Mouse (Mus musculus) midbrain, embryonic 16.5 days (tissue): ENCODE results near the gene Trp53rkb. TPM values are rescaled to one million over a fixed set of nuclear protein-coding genes. Genes with fewer than 3 reads are reported as not detected.
A peak's percentile ranks its signal among the peaks of the same experiment; 100 is the strongest.
"Not testable (repeated sequence)": the region's sequence is repeated elsewhere in the genome, so short reads cannot be mapped to it uniquely, and the experiment has no call there.

Source experiments
- ATAC-seq: fragments of 200-750 bp; cut with Nextera tagmentation; 2 replicates; pipeline ENCODE4 v1.8.0; 2017; ENCODE audit warnings: moderate TSS enrichment
- H3K27ac ChIP-seq: fragments of 300-500 bp; sonication (generic); 2 replicates; pipeline ENCODE4 v1.5.1; 2014; ENCODE audit warnings: mild to moderate bottlenecking, low read length, mixed read lengths
- H3K27me3 ChIP-seq: fragments of 300-500 bp; sonication (generic); 2 replicates; pipeline ENCODE4 v1.6.1; 2014; ENCODE audit warnings: low read depth, low read length, mixed read lengths; ENCODE audit not compliant: control insufficient read depth, insufficient read depth
- H3K36me3 ChIP-seq: fragments of 300-500 bp; sonication (generic); 2 replicates; pipeline ENCODE4 v1.6.1; 2014; ENCODE audit warnings: mild to moderate bottlenecking, low read length, moderate library complexity, mixed read lengths; ENCODE audit not compliant: control insufficient read depth, insufficient read depth
- H3K4me1 ChIP-seq: fragments of 300-500 bp; sonication (generic); 2 replicates; pipeline ENCODE4 v1.6.1; 2014; ENCODE audit warnings: mild to moderate bottlenecking, low read length, mixed read lengths; ENCODE audit not compliant: control insufficient read depth, insufficient read depth
- H3K4me2 ChIP-seq: fragments of 300-500 bp; sonication (generic); 2 replicates; pipeline ENCODE4 v1.6.1; 2014; ENCODE audit warnings: mild to moderate bottlenecking, low read length, mixed read lengths
- H3K4me3 ChIP-seq: fragments of 300-500 bp; sonication (generic); 2 replicates; pipeline ENCODE4 v1.5.1; 2014; ENCODE audit warnings: low read depth, mild to moderate bottlenecking, low read length, moderate library complexity, mixed read lengths
- H3K9ac ChIP-seq: fragments of 300-500 bp; sonication (generic); 2 replicates; pipeline ENCODE4 v1.6.1; 2014; ENCODE audit warnings: low read depth, low read length, mixed read lengths
- H3K9me3 ChIP-seq: fragments of 300-500 bp; sonication (generic); replicated peaks from 2 replicates; pipeline ENCODE4 v1.6.1; 2014; ENCODE audit warnings: mild to moderate bottlenecking, low read length, mixed read lengths; ENCODE audit not compliant: control insufficient read depth, poor library complexity, severe bottlenecking
- WGBS: fragments of 180-500 bp; shearing (Covaris S2); extraction: QIAGEN DNeasy Blood & Tissue Kit; methylation state at CpG from one replicate; pipeline ENCODE4 v1.1.7; 2014; 5-methylcytosine and 5-hydroxymethylcytosine counted together
- polyA plus RNA-seq: library from polyadenylated mRNA; unstranded; fragments of >200 nt; fragmentation: Nextera tagmentation; extraction: Ambion mirVana; gene quantifications from 2 replicates; pipeline ENCODE4 v1.2.1, GENCODE M21; 2015

Gene Trp53rkb
- 8.8 and 9.0 TPM in 2 replicates for polyA plus RNA-seq

DNA sequence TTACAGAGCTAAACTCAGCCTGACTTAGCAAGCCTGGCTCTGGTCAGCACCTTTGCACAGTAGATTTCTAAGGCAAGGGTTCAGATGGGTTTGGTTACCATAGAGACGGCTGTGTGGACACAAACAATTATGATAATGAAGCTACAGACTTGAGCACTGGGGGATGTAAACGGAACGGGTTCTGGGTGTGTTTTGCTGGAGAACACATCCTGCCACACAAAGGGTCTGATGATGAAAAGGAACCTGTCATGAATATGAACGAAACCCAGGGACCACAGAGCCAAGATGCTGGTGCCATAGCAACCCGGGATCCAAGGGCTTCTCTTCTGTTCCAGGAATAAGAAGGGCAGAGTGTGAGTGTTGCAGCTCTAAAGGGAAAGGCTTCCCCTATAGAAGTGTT lies at the start of gene Trp53rkb:
TSS of gene Trp53rkb (plus strand) at position 177 of the 400 bp plus-strand sequence.
- Histone ChIP-seq H3K27me3 (no peaks in the 10 kb centered on the region), H3K9me3 (no peaks in the 10 kb centered on the region), H3K36me3 (peaks cover under 1% of the 10 kb centered on the region; the same call in 1 of the 2 replicates), H3K27ac (peak within 1 kb of the TSS; percentile 63), H3K4me3 (peak within 1 kb of the TSS; percentile 83), H3K4me1 (peaks cover 14% of the 10 kb centered on the region), H3K4me2 (peak within 1 kb of the TSS; percentile 78), H3K9ac (peak within 1 kb of the TSS; percentile 82)
- ATAC-seq = peak; percentile 64
- WGBS = 15% methylated on average over 5 of the region's 5 CpGs

DNA sequence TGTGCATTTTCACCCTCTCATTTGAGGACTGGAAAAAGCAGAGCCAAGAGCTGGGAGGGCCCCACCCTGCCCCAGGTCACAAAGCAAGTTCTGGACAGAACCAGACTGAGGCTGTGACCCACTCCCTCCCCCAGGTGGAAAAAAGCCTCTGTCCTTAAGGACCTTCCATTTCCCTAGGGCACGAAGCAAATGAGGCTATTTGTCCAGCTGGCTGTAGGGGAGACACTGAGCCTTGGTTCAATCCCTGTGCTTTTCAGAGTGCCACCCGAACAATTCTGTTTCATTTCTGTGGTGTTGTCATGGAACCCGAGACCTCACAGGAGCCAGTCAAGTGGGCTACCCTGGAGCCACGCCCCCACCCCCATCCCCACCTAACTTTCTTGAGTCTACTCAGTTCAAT lies 48.8 kb upstream of the Trp53rkb start:
- Histone ChIP-seq H3K9ac (no peak overlapping the region), H3K4me3 (no peak overlapping the region), H3K9me3 (no peaks in the 10 kb centered on the region), H3K27ac (no peak overlapping the region), H3K27me3 (no peaks in the 10 kb centered on the region), H3K4me1 (no peaks in the 10 kb centered on the region), H3K4me2 (no peak overlapping the region), H3K36me3 (no peaks in the 10 kb centered on the region)
- WGBS = 33% methylated on average over 4 of the region's 4 CpGs
- ATAC-seq = no peak

DNA sequence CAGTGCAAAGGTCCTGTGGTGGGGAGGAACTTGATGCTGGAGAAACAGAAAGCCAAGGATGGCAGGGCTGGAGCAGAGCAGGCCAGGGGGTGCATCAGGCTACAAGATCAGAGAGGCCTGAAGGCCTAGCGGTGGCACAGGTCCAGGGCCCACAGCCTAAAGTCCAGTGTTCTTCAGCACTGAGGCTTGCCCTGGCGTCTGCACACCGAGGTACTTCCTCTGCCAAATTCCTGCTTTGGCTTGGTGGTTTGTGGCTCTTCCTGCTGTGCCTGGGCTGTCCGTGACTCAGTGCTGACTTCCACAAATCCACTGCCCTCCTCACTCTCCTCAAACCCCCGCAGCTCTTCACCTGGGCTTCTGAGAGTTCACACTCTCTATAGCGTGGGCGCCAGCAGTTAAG lies 47.9 kb upstream of the Trp53rkb start:
- 85% methylated on average over 7 of the region's 7 CpGs for WGBS
- no peaks in the 10 kb centered on the region for H3K36me3 ChIP-seq
- H3K4me2 ChIP-seq = no peak overlapping the region
- ATAC-seq = no peak
- H3K27me3 ChIP-seq = no peaks in the 10 kb centered on the region
- H3K9ac ChIP-seq = no peak overlapping the region
- no peak overlapping the region for H3K27ac ChIP-seq
- H3K4me1 ChIP-seq = no peaks in the 10 kb centered on the region
- no peaks in the 10 kb centered on the region for H3K9me3 ChIP-seq
- no peak overlapping the region for H3K4me3 ChIP-seq

DNA sequence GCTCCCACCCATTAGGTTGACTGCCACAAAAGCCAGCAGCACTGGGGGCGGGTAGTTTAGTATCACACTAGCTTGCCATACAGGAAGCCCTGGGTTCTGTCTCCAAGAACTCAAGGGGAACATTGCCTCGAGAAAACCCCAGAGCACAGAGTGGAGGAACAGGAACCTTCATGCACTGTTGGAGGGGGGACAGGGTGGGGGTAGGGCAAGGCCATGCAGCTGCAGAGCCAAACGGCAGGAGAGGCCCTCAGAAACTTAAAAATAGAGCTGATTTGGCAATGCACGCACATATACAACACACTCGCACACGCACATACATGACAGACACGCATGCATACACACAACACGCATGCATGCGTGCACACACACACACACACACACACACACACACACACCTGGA lies 46.5 kb upstream of the Trp53rkb start:
- 88% methylated on average over 9 of the region's 9 CpGs for WGBS

DNA sequence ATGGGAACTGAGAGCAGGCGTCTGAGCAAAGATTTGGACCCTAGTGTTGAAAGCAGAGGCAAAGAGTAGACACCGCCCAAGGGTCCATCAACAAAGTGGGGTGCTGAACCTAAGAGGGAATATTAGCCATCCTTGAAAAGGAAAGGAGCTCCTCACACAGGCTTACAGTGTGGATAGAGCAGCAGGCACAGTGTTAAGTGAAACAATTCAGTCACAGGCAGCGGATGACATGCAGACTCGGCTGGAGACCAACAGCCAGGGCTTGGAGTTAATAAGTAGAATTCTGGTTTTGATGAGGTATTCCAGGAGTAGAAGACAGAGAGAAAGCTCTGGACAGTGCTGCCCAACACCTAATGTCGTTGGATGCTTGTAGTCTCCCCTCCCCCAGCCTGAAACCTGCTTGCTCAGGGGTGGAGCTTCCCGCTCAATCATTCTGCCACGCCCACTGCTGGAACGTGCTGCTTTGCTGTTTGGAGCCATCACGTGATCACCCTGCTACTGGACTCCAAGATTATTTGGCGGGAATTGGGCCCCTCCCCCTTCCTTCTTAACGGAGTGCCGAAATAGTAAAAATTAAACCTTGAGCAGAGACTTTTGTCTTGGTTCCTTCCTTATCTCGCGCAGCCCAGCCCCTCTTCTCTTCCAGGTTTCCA lies 45.9 kb upstream of the Trp53rkb start:
- not testable (repeated sequence) for H3K9ac ChIP-seq, H3K4me1 ChIP-seq
- WGBS = 58% methylated on average over 14 of the region's 14 CpGs

More for the DNA sequence above, 46.5 kb upstream of the Trp53rkb start:
- Histone ChIP-seq H3K4me1 (no peaks in the 10 kb centered on the region), H3K4me2 (no peak overlapping the region), H3K9ac (no peak overlapping the region), H3K36me3 (no peaks in the 10 kb centered on the region), H3K27me3 (no peaks in the 10 kb centered on the region), H3K9me3 (no peaks in the 10 kb centered on the region), H3K27ac (no peak overlapping the region), H3K4me3 (no peak overlapping the region)
- ATAC-seq = no peak

DNA sequence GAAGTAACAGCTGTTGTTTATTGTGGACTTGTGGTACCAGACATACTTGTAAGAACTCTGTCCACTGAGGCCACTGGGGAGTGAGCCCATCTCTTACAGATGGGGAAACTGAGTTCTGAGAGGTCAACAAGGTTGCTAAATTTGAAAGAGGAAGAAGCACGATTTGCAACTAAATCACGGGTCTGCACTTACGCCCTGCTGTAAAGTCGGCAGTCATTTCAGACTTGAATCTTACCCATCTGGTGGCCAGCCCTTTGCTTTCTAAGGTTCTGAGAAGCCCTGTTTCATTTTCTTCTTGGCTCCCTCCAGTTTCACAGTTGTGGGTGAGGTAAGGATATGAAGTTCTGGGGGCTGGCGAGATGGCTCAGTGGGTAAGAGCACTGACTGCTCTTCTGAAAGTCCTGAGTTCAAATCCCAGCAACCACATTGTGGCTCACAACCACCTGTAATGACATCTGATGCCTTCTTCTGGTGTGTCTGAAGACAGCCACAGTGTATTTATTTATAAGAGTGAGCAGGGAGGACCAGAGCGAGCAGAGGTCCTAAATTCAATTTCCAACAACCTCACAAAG lies 41.6 kb upstream of the Trp53rkb start:
- Histone ChIP-seq H3K36me3 (no peaks in the 10 kb centered on the region), H3K27ac (no peak overlapping the region), H3K9ac (no peak overlapping the region), H3K4me1 (no peaks in the 10 kb centered on the region), H3K27me3 (no peaks in the 10 kb centered on the region), H3K4me2 (no peak overlapping the region), H3K4me3 (no peak overlapping the region), H3K9me3 (no peaks in the 10 kb centered on the region)
- WGBS = 94% methylated on average over 6 of the region's 6 CpGs
- no peak for ATAC-seq

More for the DNA sequence above, 45.9 kb upstream of the Trp53rkb start:
- H3K27me3 ChIP-seq, H3K4me3 ChIP-seq, ATAC-seq, H3K36me3 ChIP-seq, H3K27ac ChIP-seq, H3K9me3 ChIP-seq, H3K4me2 ChIP-seq: not testable (repeated sequence)

DNA sequence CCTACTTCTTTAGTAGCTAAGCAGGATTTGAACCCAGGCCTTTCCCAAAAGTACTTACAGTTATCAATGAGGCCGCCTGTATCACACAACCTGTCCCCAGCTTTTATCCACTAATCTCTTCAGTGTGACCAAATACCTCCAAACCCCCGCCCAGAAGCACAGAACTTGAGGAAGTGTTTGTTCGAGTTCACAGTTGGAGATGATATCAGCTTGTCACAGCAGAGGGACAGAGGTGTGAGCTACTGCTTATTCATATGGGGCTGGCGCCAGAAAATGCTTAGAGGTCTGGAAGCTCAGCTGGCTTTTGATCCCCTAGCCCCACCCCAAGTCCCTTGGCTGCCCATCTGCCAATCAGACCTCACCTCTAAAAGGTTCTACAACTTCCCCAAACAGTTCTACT lies 38.1 kb upstream of the Trp53rkb start:
- Histone ChIP-seq H3K4me2 (no peak overlapping the region), H3K27ac (no peak overlapping the region), H3K9ac (no peak overlapping the region), H3K36me3 (no peaks in the 10 kb centered on the region), H3K9me3 (no peaks in the 10 kb centered on the region), H3K27me3 (no peaks in the 10 kb centered on the region), H3K4me3 (no peak overlapping the region), H3K4me1 (no peaks in the 10 kb centered on the region)
- 80% methylated on average over 4 of the region's 4 CpGs for WGBS
- ATAC-seq = no peak

DNA sequence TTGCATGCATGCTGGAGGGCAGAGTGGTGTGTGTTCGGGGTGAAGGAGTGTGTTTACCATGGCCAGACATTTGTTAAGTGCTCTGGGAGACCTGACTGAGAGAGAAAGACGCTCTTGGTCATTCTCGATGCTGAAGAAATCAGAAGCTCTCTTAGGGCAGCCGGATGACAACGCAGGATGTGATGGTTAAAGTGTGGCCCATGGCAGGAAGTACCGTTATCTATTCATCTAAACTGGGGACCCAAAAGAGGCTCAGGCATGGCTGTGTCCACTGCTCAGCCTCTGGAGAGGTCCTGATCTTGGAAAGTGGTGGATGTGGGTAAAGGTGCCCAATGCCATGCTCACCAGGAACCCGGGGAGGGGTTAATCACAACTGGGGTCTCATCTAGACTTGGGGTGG lies 37.6 kb upstream of the Trp53rkb start:
- no peak for ATAC-seq
- Histone ChIP-seq H3K36me3 (no peaks in the 10 kb centered on the region), H3K9me3 (no peaks in the 10 kb centered on the region), H3K4me1 (no peaks in the 10 kb centered on the region), H3K9ac (no peak overlapping the region), H3K4me3 (no peak overlapping the region), H3K27ac (no peak overlapping the region), H3K4me2 (no peak overlapping the region), H3K27me3 (no peaks in the 10 kb centered on the region)
- 88% methylated on average over 7 of the region's 7 CpGs for WGBS

DNA sequence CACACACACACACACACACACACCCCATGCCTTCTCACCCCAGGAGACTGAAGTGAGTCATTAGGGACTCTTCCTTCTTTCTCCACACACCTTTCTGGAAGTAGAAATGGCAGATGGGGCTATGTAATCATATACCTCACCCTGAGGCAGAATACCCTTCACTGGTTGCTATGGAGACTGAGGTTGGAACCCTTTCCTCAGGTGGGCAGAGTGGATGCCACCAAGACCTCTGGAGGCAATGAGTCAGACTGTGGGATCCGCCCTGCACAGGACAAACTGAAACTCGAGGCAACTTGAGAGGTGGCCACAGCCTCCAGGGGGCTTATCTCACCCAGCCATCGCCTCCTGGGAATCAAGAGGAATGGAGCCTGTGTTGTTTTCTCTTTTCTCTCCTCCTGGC lies 34.4 kb upstream of the Trp53rkb start:
- 43% methylated on average over 3 of the region's 3 CpGs for WGBS
- no peak overlapping the region for H3K4me3 ChIP-seq

More for the DNA sequence above, 34.4 kb upstream of the Trp53rkb start:
- Histone ChIP-seq H3K9me3 (no peaks in the 10 kb centered on the region), H3K4me1 (no peaks in the 10 kb centered on the region), H3K27ac (no peak overlapping the region), H3K27me3 (no peaks in the 10 kb centered on the region), H3K9ac (no peak overlapping the region), H3K36me3 (no peaks in the 10 kb centered on the region), H3K4me2 (no peak overlapping the region)
- no peak for ATAC-seq
